Mouse (Mus musculus): Measurements from ENCODE around the gene Prkacb.
A peak's percentile ranks its signal among the peaks of the same experiment; 100 is the strongest.

Prkacb gene

GRCm38 (mm10) chr3:146812901-146813393 is at the start of gene Prkacb:
Gene Prkacb (minus strand): TSS chr3:146812990.
- DNase-seq (ENCODE audit: low spot score in 2 of 2) = peak; percentile 79

- no peak for DNase-seq (ENCODE audit: low spot score in 2 of 2)
Measured at GRCm38 (mm10) chr3:146860308-146860707, 47.5 kb upstream of the Prkacb start.

DNA sequence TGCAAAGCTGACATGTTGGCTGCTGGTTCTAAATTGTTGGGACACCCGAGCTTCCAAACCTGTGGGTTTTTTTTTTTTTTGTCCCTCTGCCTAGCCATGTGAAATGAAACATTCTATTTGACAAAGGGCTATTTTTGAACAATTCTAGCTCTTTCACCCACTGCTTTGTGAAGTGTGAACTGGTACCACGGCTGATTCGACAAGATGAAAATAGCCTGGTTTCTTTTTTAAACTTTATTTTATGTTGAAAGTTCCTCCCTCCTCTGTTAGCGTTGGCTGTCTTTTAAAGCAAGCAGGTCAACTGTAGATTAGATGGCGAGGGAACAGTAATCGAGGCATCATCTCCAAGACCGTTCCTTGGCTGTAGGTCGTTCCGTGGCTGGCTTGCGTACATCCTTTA is 44.6 kb upstream of the Prkacb start:
- DNase-seq (ENCODE audit: low spot score in 2 of 2) = peak in 1 of 2 experiments; percentile 22

GRCm38 (mm10) chr3:146854473-146855087 is 41.8 kb upstream of the Prkacb start:
- DNase-seq (ENCODE audit: low spot score in 2 of 2) = no peak

DNA sequence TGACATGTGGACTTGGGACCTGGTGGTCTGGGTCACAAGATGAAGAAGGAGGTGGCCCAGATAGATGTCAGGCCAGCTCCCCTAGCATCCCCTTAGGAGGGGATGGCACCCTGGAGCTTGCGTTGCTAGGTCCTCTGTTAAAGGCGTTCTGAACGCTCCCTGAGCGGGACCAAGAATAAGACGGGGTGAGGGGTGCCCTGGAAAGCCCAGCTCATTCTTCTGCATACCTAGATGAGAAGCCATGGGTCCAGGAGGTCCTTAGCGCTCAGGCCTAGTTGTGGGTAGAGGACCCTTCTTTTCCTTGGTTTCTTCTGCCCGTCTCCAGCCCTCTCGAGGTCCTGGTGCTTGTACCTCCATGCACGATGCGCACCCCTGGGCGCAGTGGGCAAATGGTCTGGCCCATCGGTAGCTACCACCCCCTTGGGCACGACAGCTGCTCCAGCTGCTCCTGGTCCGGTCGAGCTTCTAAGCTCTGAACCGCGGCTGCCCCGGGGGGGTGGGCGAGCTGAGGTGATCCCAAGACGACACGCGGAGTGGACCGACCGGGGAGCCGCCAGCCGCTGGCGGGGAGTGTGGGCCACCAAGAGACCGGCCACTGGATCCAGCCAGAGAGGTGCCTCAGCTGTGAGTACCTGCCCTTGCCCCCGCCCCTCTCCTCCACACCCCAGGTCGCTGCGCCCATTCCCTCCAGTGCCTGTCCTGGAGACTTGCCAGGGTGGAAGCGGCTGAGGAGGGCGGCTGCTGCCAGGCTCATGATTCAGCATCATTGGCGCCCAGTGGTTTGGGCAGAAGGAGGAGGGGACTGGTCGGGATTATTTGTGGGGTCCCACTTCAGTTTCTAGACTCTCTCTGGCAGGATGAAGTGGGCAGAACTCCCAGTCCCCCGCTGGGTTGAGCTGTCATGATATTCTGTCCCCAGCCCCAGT is 39.4 kb upstream of the Prkacb start, which contains the start of gene Ttll7:
Gene Ttll7 (plus strand): TSS at position 402 of the 926 bp plus-strand sequence.
- peak; percentile 84 for DNase-seq (ENCODE audit: low spot score in 2 of 2)

- no peak for DNase-seq (ENCODE audit: low spot score in 2 of 2)
Measured at GRCm38 (mm10) chr3:146849360-146849759, 36.6 kb upstream of the Prkacb start.

- DNase-seq (ENCODE audit: low spot score in 2 of 2) = no peak
Measured at GRCm38 (mm10) chr3:146848112-146848511, 35.3 kb upstream of the Prkacb start.

GRCm38 (mm10) chr3:146846237-146846636 is 33.4 kb upstream of the Prkacb start:
- DNase-seq (ENCODE audit: low spot score in 2 of 2) = no peak

DNA sequence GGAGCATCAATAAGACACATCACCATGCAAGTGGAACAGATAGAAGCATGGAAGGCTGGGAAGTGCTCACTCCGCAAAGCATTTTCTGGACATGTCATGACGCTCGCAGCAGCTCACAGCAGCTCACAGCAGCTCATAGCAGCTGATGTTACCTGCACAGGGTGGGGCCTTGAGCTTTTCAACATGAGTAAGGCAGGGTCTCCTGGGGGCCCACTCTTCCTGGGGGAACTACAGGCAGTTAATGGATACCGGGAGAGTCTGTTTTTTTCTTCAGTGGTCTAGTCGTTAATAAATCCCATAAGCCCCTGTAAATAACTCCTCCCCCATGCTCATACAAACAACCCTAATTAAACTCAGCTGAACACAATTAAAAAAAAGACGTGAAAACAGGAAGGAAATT is 30.7 kb upstream of the Prkacb start:
- DNase-seq (ENCODE audit: low spot score in 2 of 2) = no peak

- no peak for DNase-seq (ENCODE audit: low spot score in 2 of 2)
Measured at GRCm38 (mm10) chr3:146842766-146843165, 30.0 kb upstream of the Prkacb start.

GRCm38 (mm10) chr3:146820718-146821117 is 7.9 kb upstream of the Prkacb start:
- peak in 1 of 2 experiments; percentile 10 for DNase-seq (ENCODE audit: low spot score in 2 of 2)

GRCm38 (mm10) chr3:146813624-146814023 is 834 bp upstream of the Prkacb start:
- no peak for DNase-seq (ENCODE audit: low spot score in 2 of 2)

DNA sequence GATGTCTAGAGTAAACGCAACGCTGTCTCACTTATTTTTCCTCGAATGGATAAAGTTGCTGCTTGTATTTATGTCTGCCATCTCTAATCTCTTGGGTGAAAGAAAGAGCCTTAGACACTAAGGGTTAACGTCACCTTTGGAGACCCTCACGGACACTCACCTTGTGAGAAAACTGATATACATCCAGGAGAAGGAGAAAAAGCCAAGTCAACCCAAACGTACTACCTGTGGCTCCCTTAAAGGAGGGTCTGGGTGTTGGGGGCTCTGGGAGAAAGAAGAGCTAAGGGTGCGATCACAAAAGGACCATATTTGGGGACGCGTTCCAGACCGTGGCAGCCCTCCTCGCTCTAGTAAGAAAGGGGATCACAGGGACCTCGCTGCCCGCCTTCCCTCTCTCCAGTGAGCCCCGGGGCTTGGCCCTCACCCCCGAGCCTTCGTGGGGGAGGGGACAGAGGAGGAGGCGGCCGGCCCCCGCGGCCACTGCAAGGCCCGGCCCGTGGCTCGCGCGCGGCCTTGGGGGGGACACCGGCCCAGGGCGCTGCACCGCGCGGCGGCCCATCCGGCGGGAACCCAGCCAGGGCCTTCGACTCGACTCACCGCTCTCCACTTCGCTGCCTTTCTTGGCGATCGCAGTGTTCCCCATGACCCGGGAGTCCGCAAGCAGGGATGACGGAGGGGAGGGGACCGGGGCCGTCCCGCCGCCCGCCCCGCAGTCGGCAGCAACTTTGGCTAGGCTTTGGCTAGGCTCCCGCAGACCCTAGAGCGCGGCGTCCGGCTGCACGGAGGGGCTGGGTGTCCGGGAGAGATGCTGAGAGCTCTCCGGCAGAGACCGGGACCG is 530 bp downstream of the Prkacb start:
- peak in 1 of 2 experiments; percentile 2 for DNase-seq (ENCODE audit: low spot score in 2 of 2)

GRCm38 (mm10) chr3:146793554-146794257 is 19.1 kb downstream of the Prkacb start:
- no peak for DNase-seq (ENCODE audit: low spot score in 2 of 2)

GRCm38 (mm10) chr3:146792144-146792748 is 20.5 kb downstream of the Prkacb start:
- DNase-seq (ENCODE audit: low spot score in 2 of 2) = no peak

- no peak for DNase-seq (ENCODE audit: low spot score in 2 of 2)
Measured at GRCm38 (mm10) chr3:146784233-146784632, 28.6 kb downstream of the Prkacb start.

GRCm38 (mm10) chr3:146783645-146784225 is 29.1 kb downstream of the Prkacb start:
- DNase-seq (ENCODE audit: low spot score in 2 of 2) = no peak

DNA sequence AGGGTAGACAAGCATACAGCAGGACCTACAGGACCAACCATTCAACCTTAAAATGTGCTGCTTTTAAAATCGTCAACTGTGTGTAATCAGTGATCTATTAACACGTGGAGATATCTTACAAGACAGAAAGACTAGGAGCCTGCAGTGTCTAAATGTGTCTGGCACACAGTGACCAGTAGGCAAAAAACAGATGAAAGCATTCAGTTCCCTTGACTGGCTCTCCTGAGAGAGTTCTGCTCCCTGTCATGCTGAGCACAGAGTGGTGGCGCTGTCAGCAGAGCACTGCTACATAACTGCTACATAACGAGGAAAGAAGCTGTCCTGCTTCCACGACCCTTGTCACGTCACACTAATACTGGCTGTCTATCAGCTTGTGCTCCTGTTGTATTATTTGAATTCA is 30.2 kb downstream of the Prkacb start:
- DNase-seq (ENCODE audit: low spot score in 2 of 2) = no peak

- no peak for DNase-seq (ENCODE audit: low spot score in 2 of 2)
Measured at GRCm38 (mm10) chr3:146781131-146781530, 31.7 kb downstream of the Prkacb start.

- DNase-seq (ENCODE audit: low spot score in 2 of 2) = no peak
Measured at GRCm38 (mm10) chr3:146780241-146780640, 32.5 kb downstream of the Prkacb start.
